Mouse (Mus musculus) heart, embryonic 15.5 days (tissue): ENCODE measurements around the gene Rnf222. TPM values are rescaled to one million over a fixed set of nuclear protein-coding genes. Genes with fewer than 3 reads are reported as not detected.

Source experiments
- ATAC-seq: fragments of 200-750 bp; cut with Nextera tagmentation; replicated peaks from 2 replicates; pipeline ENCODE4 v1.8.0; 2017; ENCODE audit warnings: low read depth, moderate TSS enrichment; ENCODE audit not compliant: insufficient number of reproducible peaks, insufficient read depth, low FRiP score
- H3K27ac ChIP-seq: fragments of 300-500 bp; sonication (generic); 2 replicates; pipeline ENCODE4 v1.5.1; 2015; ENCODE audit warnings: mild to moderate bottlenecking, inconsistent platforms
- H3K27me3 ChIP-seq: fragments of 300-500 bp; sonication (generic); 2 replicates; pipeline ENCODE4 v1.6.1; 2015; ENCODE audit warnings: inconsistent platforms
- H3K36me3 ChIP-seq: fragments of 300-500 bp; sonication (generic); 2 replicates; pipeline ENCODE4 v1.6.1; 2015; ENCODE audit warnings: mild to moderate bottlenecking, inconsistent platforms
- H3K4me1 ChIP-seq: fragments of 300-500 bp; sonication (generic); replicated peaks from 2 replicates; pipeline ENCODE4 v1.6.1; 2015; ENCODE audit warnings: inconsistent platforms
- H3K4me2 ChIP-seq: fragments of 300-500 bp; sonication (generic); 2 replicates; pipeline ENCODE4 v1.6.1; 2015; ENCODE audit warnings: inconsistent platforms, mild to moderate bottlenecking, moderate library complexity
- H3K4me3 ChIP-seq: fragments of 300-500 bp; sonication (generic); 2 replicates; pipeline ENCODE4 v1.5.1; 2015; ENCODE audit warnings: mild to moderate bottlenecking, inconsistent platforms
- H3K9ac ChIP-seq: fragments of 300-500 bp; sonication (generic); 2 replicates; pipeline ENCODE4 v1.6.1; 2015; ENCODE audit warnings: mild to moderate bottlenecking, inconsistent platforms
- H3K9me3 ChIP-seq: fragments of 300-500 bp; sonication (generic); replicated peaks from 2 replicates; pipeline ENCODE4 v1.6.1; 2016; ENCODE audit warnings: inconsistent platforms
- WGBS: fragments of 180-500 bp; shearing (Covaris S2); methylation state at CpG from one replicate; pipeline ENCODE4 v1.1.7; 2015; ENCODE audit warnings: mixed read lengths; 5-methylcytosine and 5-hydroxymethylcytosine counted together
- polyA plus RNA-seq: library from polyadenylated mRNA; unstranded; fragments of >200 nt; fragmentation: Nextera tagmentation; extraction: Ambion mirVana; gene quantifications from 2 replicates; pipeline ENCODE4 v1.2.1, GENCODE M21; 2015

The Rnf222 gene
- polyA plus RNA-seq, 1 experiment from 2014 or later, result 0.19 TPM

DNA sequence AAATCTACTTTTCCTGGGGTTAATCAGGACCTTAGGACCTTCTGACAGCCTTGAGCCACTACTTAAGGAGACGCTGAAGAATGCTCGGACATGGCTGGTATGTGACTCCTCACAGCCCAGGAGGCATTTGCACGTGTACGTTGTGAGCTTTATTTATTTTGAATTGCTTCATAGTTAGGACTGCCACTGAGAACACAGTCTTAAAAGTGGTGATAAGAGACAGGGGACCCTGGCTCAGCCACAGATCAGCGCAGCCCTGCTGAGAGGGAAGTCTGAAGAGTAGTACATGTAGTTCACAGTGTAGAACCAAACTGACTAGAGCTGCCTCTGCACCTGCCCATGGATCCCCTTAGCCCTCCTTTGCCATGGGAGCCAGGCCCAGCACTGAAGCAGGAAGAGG is 3.5 kb downstream of the Rnf222 start:
- no peaks in the 10 kb centered on the region for H3K9me3 ChIP-seq
- WGBS, result 57% methylated on average over 5 of the region's 5 CpGs
- H3K4me3 ChIP-seq, result no peak overlapping the region
- ATAC-seq, result no peak
- H3K36me3 ChIP-seq, result no peaks in the 10 kb centered on the region
- H3K9ac ChIP-seq, result no peak overlapping the region
- no peaks in the 10 kb centered on the region for H3K27me3 ChIP-seq
- H3K4me1 ChIP-seq, result peaks cover 2% of the 10 kb centered on the region; the same call in 1 of the 2 replicates
- no peak overlapping the region for H3K4me2 ChIP-seq
- H3K27ac ChIP-seq, result no peak overlapping the region

DNA sequence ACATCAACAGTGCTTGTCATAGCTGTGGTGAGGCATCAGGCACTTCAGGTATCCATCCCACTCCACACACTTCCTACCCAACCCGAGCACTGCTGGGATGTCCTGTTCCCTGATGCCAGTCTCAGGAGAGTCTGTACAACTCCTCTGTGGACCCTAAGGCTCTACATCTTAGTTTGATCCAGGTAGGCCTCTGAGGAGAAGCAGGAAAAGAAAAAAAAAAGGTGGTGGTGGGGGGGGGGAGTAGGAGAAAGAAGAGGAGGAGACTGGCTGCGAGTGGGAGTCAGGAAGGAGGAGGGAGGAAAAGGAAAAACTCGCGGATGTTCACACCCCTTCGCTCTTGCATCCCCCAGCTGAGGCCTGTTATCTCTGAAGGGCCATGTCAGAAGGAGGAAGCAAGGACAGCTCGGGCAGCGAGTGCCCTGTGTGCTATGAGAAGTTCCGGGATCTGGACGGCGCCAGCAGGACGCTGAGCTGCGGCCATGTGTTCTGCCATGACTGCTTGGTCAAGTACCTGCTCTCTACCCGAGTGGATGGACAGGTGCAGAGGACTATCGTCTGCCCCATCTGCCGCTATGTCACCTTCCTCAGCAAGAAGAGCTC is 4.0 kb downstream of the Rnf222 start:
- 46% methylated on average over 15 of the region's 15 CpGs for WGBS
- H3K9ac ChIP-seq, result no peak overlapping the region
- peaks cover 2% of the 10 kb centered on the region; the same call in 1 of the 2 replicates for H3K4me1 ChIP-seq
- no peaks in the 10 kb centered on the region for H3K9me3 ChIP-seq
- peak overlapping the region; percentile 16; the same call in 1 of the 2 replicates for H3K4me2 ChIP-seq
- H3K4me3 ChIP-seq, result no peak overlapping the region
- H3K27me3 ChIP-seq, result no peaks in the 10 kb centered on the region
- H3K27ac ChIP-seq, result no peak overlapping the region; the same call in 1 of the 2 replicates
- no peaks in the 10 kb centered on the region for H3K36me3 ChIP-seq
- 0 out of 2 replicates have a peak, but pooled peaks have one; percentile 50 for ATAC-seq

DNA sequence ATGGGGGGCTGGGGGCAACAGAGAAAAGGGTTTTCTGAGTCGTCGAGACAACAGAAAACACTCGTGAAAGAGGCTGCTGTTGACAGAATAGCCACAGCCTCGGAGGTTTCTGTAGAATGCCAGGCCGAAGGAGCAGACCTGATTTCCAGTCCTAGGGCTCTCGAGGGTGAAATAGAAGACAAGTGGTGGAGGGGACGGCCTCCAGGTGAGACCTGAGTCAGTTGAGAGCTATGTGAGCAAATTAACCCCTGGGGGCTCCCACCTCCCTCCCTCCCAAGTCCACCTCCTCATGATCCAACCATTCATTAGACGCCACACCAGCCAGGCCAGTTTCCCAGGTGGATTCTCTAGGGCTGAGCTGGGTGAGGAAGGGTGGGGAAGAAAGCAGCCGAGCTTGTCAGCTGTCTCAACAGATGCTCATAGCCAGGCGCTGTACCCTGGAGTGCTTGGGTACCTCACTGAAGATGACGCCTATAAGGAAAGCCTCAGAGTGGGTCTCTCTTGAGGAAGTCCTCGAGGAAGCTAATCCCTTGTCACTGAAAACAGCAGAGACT is 5.6 kb downstream of the Rnf222 start:
- Histone ChIP-seq H3K27me3 (no peaks in the 10 kb centered on the region), H3K4me1 (peaks cover 2% of the 10 kb centered on the region; the same call in 1 of the 2 replicates), H3K36me3 (no peaks in the 10 kb centered on the region), H3K4me2 (no peak overlapping the region), H3K4me3 (no peak overlapping the region), H3K9me3 (no peaks in the 10 kb centered on the region), H3K27ac (no peak overlapping the region), H3K9ac (no peak overlapping the region)
- WGBS, result 61% methylated on average over 12 of the region's 12 CpGs
- ATAC-seq, result no peak

DNA sequence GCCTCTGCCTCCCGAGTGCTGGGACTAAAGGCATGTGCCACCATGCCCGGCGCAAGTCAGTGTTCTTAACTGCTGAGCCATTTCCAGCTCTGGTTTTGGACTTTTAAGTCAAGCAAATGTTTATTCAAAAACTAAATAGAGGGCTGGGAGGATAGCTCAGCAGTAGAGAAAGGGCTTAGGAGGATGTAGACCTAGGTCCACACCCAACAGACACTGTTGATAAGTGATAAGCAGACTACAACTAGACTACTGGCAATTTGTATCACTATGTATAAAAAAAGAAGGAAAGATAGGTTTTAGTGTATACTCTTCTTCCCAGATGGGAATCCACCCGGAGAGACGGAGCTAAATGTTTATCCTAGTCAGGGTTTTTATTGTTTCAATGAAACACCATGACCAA is 7.9 kb downstream of the Rnf222 start:
- H3K36me3 ChIP-seq, result no peaks in the 10 kb centered on the region
- peaks cover 8% of the 10 kb centered on the region for H3K4me1 ChIP-seq
- no peak for ATAC-seq
- peaks cover 3% of the 10 kb centered on the region; the same call in 1 of the 2 replicates for H3K27me3 ChIP-seq
- H3K9ac ChIP-seq, result no peak overlapping the region
- H3K9me3 ChIP-seq, result no peaks in the 10 kb centered on the region
- WGBS, result 90% methylated on average over 5 of the region's 5 CpGs
- H3K4me2 ChIP-seq, result no peak overlapping the region
- no peak overlapping the region for H3K4me3 ChIP-seq
- no peak overlapping the region for H3K27ac ChIP-seq

DNA sequence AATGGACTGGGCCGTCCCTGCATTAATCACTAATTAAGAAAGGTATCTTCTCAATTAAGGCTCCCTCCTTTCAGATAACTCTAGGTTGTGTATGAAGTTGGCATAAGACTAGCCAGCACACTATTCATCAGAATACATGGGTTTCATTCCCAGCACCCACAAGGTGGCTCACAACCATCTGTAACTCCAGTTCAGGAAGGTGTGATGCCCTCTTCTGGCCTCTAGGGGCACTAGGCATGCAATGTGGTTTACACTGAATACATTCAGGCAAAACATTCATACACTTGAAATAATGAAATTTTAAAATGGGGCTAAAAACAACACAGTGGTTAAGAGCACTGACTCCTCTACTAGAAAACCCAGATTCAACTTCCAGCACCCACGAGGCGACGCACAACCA is 8.8 kb downstream of the Rnf222 start:
- no peaks in the 10 kb centered on the region for H3K9me3 ChIP-seq
- no peak overlapping the region for H3K27ac ChIP-seq
- WGBS, result 48% methylated on average over 4 of the region's 4 CpGs
- no peak overlapping the region for H3K4me2 ChIP-seq
- H3K9ac ChIP-seq, result no peak overlapping the region
- no peak overlapping the region for H3K4me3 ChIP-seq
- ATAC-seq, result no peak
- no peaks in the 10 kb centered on the region for H3K36me3 ChIP-seq
- peaks cover 6% of the 10 kb centered on the region for H3K4me1 ChIP-seq
- H3K27me3 ChIP-seq, result peaks cover 3% of the 10 kb centered on the region; the same call in 1 of the 2 replicates

DNA sequence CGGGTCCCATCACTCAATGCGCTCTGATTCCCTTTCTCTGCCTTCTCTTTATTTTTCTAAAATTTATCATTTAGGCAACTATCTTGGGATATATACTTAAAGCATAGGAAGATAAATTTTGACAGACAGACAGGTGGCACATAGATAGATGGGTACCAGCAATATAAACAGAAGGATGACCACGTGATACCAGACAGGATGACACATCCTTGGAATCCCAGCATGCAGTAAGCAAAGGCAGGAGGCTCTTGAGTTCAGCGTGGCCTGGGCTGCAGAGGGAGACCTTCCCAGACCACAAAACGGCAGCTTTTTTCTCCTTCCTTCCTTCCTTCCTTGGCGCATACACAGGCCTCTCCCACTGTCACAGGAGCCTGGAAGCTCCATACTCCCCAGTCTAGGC is 9.5 kb downstream of the Rnf222 start:
- ATAC-seq, result no peak
- no peaks in the 10 kb centered on the region for H3K9me3 ChIP-seq
- H3K4me3 ChIP-seq, result no peak overlapping the region
- H3K4me1 ChIP-seq, result peaks cover 11% of the 10 kb centered on the region
- H3K36me3 ChIP-seq, result peaks cover 3% of the 10 kb centered on the region; the same call in 1 of the 2 replicates
- WGBS, result 66% methylated on average over 6 of the region's 6 CpGs
- H3K27me3 ChIP-seq, result peaks cover 3% of the 10 kb centered on the region; the same call in 1 of the 2 replicates
- no peak overlapping the region for H3K27ac ChIP-seq
- H3K9ac ChIP-seq, result no peak overlapping the region
- H3K4me2 ChIP-seq, result no peak overlapping the region

DNA sequence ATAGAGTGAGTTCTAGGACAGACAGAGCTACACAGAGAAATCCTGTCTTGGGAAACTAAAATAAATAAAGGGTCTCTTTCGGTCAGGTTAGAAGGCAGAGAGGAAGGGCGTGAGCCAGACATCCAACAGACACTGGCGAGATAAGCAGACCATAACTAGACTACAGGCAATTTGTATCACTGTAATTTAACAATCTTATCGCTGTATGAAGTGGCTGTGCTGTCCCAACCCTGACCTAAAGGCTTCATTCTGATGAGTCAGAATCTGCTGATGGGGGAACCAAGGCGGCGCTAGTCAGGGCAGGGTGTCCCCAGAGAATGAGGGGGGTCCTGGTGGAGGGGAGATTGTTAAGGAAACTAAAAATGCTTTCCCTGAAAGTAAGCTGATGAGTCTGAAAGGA is 10.4 kb downstream of the Rnf222 start:
- 62% methylated on average over 6 of the region's 6 CpGs for WGBS
- ATAC-seq, result no peak
- Histone ChIP-seq H3K36me3 (peaks cover 12% of the 10 kb centered on the region), H3K4me1 (peaks cover 12% of the 10 kb centered on the region), H3K27ac (no peak overlapping the region), H3K4me3 (no peak overlapping the region), H3K9me3 (no peaks in the 10 kb centered on the region), H3K4me2 (no peak overlapping the region), H3K27me3 (peaks cover 3% of the 10 kb centered on the region; the same call in 1 of the 2 replicates), H3K9ac (no peak overlapping the region)

DNA sequence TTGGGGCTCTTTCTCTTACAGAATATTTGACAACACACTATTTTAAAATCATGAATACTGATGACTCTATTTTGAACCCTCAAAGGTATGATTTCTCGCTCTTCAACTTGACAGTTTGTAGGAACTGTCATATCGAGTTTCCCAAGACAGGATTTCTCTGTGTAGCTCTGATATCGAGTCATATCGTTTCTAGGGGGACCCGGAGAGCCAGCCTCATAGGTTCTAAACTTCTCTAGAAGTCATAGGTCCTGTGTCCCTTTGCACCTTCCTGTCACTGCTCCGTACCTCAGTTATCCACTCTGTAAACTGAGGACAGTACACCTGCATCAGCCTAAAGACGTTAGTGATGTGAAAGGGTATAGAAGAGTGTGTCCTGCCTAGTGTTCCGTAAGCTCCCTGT is 11.5 kb downstream of the Rnf222 start:
- no peak for ATAC-seq
- Histone ChIP-seq H3K4me2 (no peak overlapping the region), H3K27me3 (peaks cover 3% of the 10 kb centered on the region; the same call in 1 of the 2 replicates), H3K9me3 (no peaks in the 10 kb centered on the region), H3K27ac (no peak overlapping the region), H3K4me1 (peaks cover 12% of the 10 kb centered on the region), H3K4me3 (no peak overlapping the region), H3K36me3 (peaks cover 22% of the 10 kb centered on the region), H3K9ac (no peak overlapping the region)
- 83% methylated on average over 8 of the region's 8 CpGs for WGBS

DNA sequence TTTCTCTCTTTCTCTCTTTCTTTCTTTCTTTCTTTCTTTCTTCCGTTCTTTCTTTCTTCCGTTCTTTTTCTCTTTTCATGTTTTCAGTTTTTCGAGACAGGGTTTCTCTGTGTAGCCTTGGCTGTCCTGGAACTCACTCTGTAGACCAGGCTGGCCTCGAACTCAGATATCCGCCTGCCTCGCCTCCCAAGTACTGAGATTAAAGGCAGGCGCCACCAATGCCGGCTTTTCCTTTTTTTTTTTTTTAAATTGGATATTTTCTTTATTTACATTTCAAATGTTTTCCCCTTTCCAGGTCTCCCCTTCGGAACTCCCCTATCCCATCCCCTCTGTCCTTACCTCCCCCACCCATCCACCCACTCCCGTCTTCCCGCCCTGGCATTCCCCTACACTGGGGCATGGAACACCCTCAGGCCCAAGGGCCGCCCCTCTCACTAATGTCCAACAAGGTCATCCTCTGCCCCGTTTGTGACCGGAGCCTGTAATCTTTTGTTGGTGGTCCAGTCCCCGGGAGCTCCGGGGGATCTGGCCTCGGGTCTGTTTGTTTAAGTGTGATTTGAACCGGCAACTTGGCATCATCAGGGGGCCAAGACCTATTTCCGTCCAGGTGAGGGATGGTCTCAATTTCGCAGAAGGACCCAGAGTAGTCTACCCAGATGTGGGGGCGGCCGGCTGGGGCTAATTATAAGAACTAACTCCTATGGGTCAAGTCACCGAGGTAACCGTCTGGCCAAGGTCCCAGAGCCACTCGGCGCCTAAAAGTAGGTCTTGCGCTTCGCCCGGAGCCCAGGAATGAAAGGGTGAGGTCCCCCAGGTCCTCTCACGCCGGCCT is 12.4 kb downstream of the Rnf222 start:
- peaks cover 3% of the 10 kb centered on the region; the same call in 1 of the 2 replicates for H3K27me3 ChIP-seq
- H3K4me2 ChIP-seq, result peak overlapping the region; percentile 83
- peak overlapping the region; percentile 49 for H3K9ac ChIP-seq
- 26% methylated on average over 31 of the region's 31 CpGs for WGBS
- H3K4me3 ChIP-seq, result peak overlapping the region; percentile 97
- H3K9me3 ChIP-seq, result no peaks in the 10 kb centered on the region
- H3K27ac ChIP-seq, result no peak overlapping the region
- H3K36me3 ChIP-seq, result peaks cover 32% of the 10 kb centered on the region
- peaks cover 12% of the 10 kb centered on the region for H3K4me1 ChIP-seq
- ATAC-seq, result peak; percentile 4; the same call in 1 of the 2 replicates

DNA sequence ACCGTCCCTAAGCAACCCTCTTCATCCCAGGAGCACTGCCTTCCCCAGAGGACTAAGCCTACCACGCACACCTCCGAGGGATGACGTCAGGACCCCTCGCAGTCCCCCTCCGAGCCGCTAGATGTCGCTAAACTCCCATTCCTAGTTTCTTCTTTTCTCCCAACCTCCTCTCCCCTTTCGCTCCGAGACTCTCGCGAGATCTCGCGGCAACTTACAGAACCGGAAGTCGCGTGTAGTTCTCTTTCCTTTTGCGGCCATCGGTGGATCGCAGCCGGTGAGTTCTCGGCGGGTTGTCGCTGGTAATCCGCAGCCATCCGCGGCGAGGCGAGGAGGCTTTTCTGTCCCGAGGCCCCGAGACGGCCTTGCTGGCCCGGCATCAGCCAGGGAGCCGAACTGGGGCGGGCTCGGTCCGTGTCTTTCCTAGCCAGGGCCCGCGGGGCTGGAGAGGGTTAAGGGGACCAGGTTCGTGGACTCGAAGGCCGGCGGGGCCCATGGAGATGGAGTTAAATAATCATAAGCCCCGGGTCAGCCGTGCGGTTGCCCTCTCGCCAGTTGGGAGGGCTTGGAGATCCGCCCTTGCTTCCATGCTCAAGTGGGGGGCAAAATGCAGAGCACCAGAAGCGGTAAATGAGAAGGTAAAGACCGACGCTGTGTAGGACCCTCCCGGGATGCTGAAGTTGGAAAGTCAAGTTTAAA is 13.1 kb downstream of the Rnf222 start, which contains the start of gene Rpl26:
Rpl26 (plus strand) TSS at position 233 of the 696 bp plus-strand sequence.
- Histone ChIP-seq H3K27me3 (peaks cover 3% of the 10 kb centered on the region; the same call in 1 of the 2 replicates), H3K27ac (peak within 1 kb of the TSS; percentile 91), H3K9me3 (no peaks in the 10 kb centered on the region), H3K4me3 (peak within 1 kb of the TSS; percentile 97), H3K36me3 (peaks cover 38% of the 10 kb centered on the region), H3K9ac (peak within 1 kb of the TSS; percentile 94), H3K4me1 (peaks cover 12% of the 10 kb centered on the region), H3K4me2 (peak within 1 kb of the TSS; percentile 83)
- WGBS, result 1% methylated on average over 52 of the region's 52 CpGs
- peak; percentile 88 for ATAC-seq

DNA sequence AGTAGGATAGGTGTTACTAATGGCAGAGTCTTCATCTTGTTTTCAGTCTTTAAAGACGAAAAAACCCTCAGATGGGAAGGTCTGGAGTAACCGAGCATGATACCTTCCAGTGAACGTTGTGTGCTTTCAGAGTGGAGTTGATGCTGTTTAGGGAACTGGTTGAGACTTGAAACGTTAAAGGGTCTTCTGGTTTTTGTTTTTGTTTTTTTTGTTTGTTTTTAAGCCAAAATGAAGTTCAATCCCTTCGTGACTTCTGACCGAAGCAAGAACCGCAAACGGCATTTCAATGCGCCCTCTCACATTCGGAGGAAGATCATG is 13.7 kb downstream of the Rnf222 start:
- H3K9ac ChIP-seq, result peak overlapping the region; percentile 94
- H3K27ac ChIP-seq, result peak overlapping the region; percentile 91
- ATAC-seq, result no peak
- H3K4me3 ChIP-seq, result peak overlapping the region; percentile 97
- no peaks in the 10 kb centered on the region for H3K9me3 ChIP-seq
- peaks cover 3% of the 10 kb centered on the region; the same call in 1 of the 2 replicates for H3K27me3 ChIP-seq
- WGBS, result under 1% methylated on average over 10 of the region's 10 CpGs
- H3K4me1 ChIP-seq, result peaks cover 12% of the 10 kb centered on the region
- peak overlapping the region; percentile 83 for H3K4me2 ChIP-seq
- H3K36me3 ChIP-seq, result peaks cover 38% of the 10 kb centered on the region
